Mouse (Mus musculus): ENCODE data around the gene Adgrg1. TPM values are rescaled to one million over a fixed set of nuclear protein-coding genes. Genes with fewer than 3 reads are reported as not detected.
A peak's percentile ranks its signal among the peaks of the same experiment; 100 is the strongest.

Gene Adgrg1
- polyA plus RNA-seq, 2 experiments: 41.1 to 46.8 TPM

- WGBS (ENCODE audit: insufficient replicate concordance): 66% methylated on average over 5 of the region's 5 CpGs
- H3K27ac ChIP-seq: no peak overlapping the region
- H3K9me3 ChIP-seq (ENCODE audit: control insufficient read depth, low read length): no peaks in the 10 kb centered on the region
- no peak overlapping the region for H3K9ac ChIP-seq (replicated peaks)
- DNase-seq (ENCODE audit: low read depth in 3 of 3, low spot score in 3 of 3): no peak
- no peak overlapping the region for H3K4me2 ChIP-seq (ENCODE audit: low read depth)
- TF ChIP-seq CTCF (IDR thresholded peaks at IDR 0.05; ENCODE audit: low read depth) (no peak), EP300 (IDR thresholded peaks at IDR 0.05; ENCODE audit: low read depth) (no peak)
- no peaks in the 10 kb centered on the region for H3K27me3 ChIP-seq (ENCODE audit: control insufficient read depth, insufficient read depth, low read length)
- peaks cover 21 to 23% of the 10 kb centered on the region in 2 experiments for H3K4me1 ChIP-seq (replicated peaks; ENCODE audit: control insufficient read depth in 2 of 2, insufficient read depth in 2 of 2, low read length in 1 of 2)
- H3K4me3 ChIP-seq (ENCODE audit: insufficient read depth in 1 of 2, low read depth in 2 of 2, low read length in 2 of 2): no peak overlapping the region
- no peaks in the 10 kb centered on the region for H3K36me3 ChIP-seq (replicated peaks; ENCODE audit: control insufficient read depth, insufficient read depth, low read depth)
- ATAC-seq (ENCODE audit: insufficient read depth): no peak
Observed at GRCm38 (mm10) chr8:94952086-94952485, 22.5 kb upstream of the Adgrg1 start.

GRCm38 (mm10) chr8:94953624-94954367, 20.8 kb upstream of the Adgrg1 start:
- H3K36me3 ChIP-seq (replicated peaks; ENCODE audit: control insufficient read depth, insufficient read depth, low read depth): no peaks in the 10 kb centered on the region
- 39% methylated on average over 7 of the region's 7 CpGs for WGBS (ENCODE audit: insufficient replicate concordance)
- H3K27ac ChIP-seq: no peak overlapping the region
- DNase-seq (ENCODE audit: low read depth in 3 of 3, low spot score in 3 of 3) (no peak), ATAC-seq (ENCODE audit: insufficient read depth) (no peak; the same call in 1 of the 2 replicates)
- TF ChIP-seq EP300 (IDR thresholded peaks at IDR 0.05; ENCODE audit: low read depth): no peak
- TF ChIP-seq CTCF (IDR thresholded peaks at IDR 0.05; ENCODE audit: low read depth): peak; percentile 18; the same call in 1 of the 2 replicates
- H3K4me2 ChIP-seq (ENCODE audit: low read depth): no peak overlapping the region
- no peak overlapping the region for H3K9ac ChIP-seq (replicated peaks)
- H3K4me1 ChIP-seq (replicated peaks; ENCODE audit: control insufficient read depth in 2 of 2, insufficient read depth in 2 of 2, low read length in 1 of 2): peaks cover 21 to 23% of the 10 kb centered on the region in 2 experiments
- no peaks in the 10 kb centered on the region for H3K9me3 ChIP-seq (ENCODE audit: control insufficient read depth, low read length)
- no peaks in the 10 kb centered on the region for H3K27me3 ChIP-seq (ENCODE audit: control insufficient read depth, insufficient read depth, low read length)
- no peak overlapping the region for H3K4me3 ChIP-seq (ENCODE audit: insufficient read depth in 1 of 2, low read depth in 2 of 2, low read length in 2 of 2)

GRCm38 (mm10) chr8:94954368-94954737, 20.2 kb upstream of the Adgrg1 start:
- Histone ChIP-seq H3K4me2 (ENCODE audit: low read depth) (peak overlapping the region; percentile 38; the same call in 1 of the 2 replicates), H3K36me3 (replicated peaks; ENCODE audit: control insufficient read depth, insufficient read depth, low read depth) (no peaks in the 10 kb centered on the region), H3K4me1 (replicated peaks; ENCODE audit: control insufficient read depth in 2 of 2, insufficient read depth in 2 of 2, low read length in 1 of 2) (peaks cover 23% of the 10 kb centered on the region in 2 experiments), H3K9me3 (ENCODE audit: control insufficient read depth, low read length) (no peaks in the 10 kb centered on the region), H3K27ac (peak overlapping the region; percentile 38), H3K9ac (replicated peaks) (no peak overlapping the region), H3K27me3 (ENCODE audit: control insufficient read depth, insufficient read depth, low read length) (no peaks in the 10 kb centered on the region), H3K4me3 (ENCODE audit: insufficient read depth in 1 of 2, low read depth in 2 of 2, low read length in 2 of 2) (no peak overlapping the region)
- TF ChIP-seq CTCF (IDR thresholded peaks at IDR 0.05; ENCODE audit: low read depth) (no peak), EP300 (IDR thresholded peaks at IDR 0.05; ENCODE audit: low read depth) (no peak)
- 54% methylated on average over 7 of the region's 7 CpGs for WGBS (ENCODE audit: insufficient replicate concordance)
- DNase-seq (ENCODE audit: low read depth in 3 of 3, low spot score in 3 of 3) (no peak), ATAC-seq (ENCODE audit: insufficient read depth) (no peak)

- H3K27me3 ChIP-seq (ENCODE audit: control insufficient read depth, insufficient read depth, low read length): no peaks in the 10 kb centered on the region
- no peak overlapping the region for H3K4me3 ChIP-seq (ENCODE audit: insufficient read depth in 1 of 2, low read depth in 2 of 2, low read length in 2 of 2)
- H3K9ac ChIP-seq (replicated peaks): peak overlapping the region; percentile 32; the same call in 1 of the 2 replicates
- no peaks in the 10 kb centered on the region for H3K9me3 ChIP-seq (ENCODE audit: control insufficient read depth, low read length)
- peaks cover 23 to 25% of the 10 kb centered on the region in 2 experiments for H3K4me1 ChIP-seq (replicated peaks; ENCODE audit: control insufficient read depth in 2 of 2, insufficient read depth in 2 of 2, low read length in 1 of 2)
- peak; percentile 49 to 70 (median 53) for DNase-seq (ENCODE audit: low read depth in 3 of 3, low spot score in 3 of 3)
- 3% methylated on average over 9 of the region's 9 CpGs for WGBS (ENCODE audit: insufficient replicate concordance)
- H3K4me2 ChIP-seq (ENCODE audit: low read depth): peak overlapping the region; percentile 38
- H3K27ac ChIP-seq: peak overlapping the region; percentile 38
- 0 out of 2 replicates have a peak, but pooled peaks have one; percentile 9 for TF ChIP-seq EP300 (IDR thresholded peaks at IDR 0.05; ENCODE audit: low read depth)
- peak; percentile 85 for TF ChIP-seq CTCF (IDR thresholded peaks at IDR 0.05; ENCODE audit: low read depth)
- peak; percentile 75 for ATAC-seq (ENCODE audit: insufficient read depth)
- no peaks in the 10 kb centered on the region for H3K36me3 ChIP-seq (replicated peaks; ENCODE audit: control insufficient read depth, insufficient read depth, low read depth)
Observed at GRCm38 (mm10) chr8:94954921-94955758, 19.4 kb upstream of the Adgrg1 start.

Measured in liver, embryonic 14.5 days (tissue).